Mouse (Mus musculus) hindbrain, postnatal 0 days (tissue): Measurements from ENCODE around the gene Slc12a4. TPM values are rescaled to one million over a fixed set of nuclear protein-coding genes. Genes with fewer than 3 reads are reported as not detected.
A peak's percentile ranks its signal among the peaks of the same experiment; 100 is the strongest.
"Not testable (repeated sequence)": the region's sequence is repeated elsewhere in the genome, so short reads cannot be mapped to it uniquely, and the experiment has no call there.

Experiments
- ATAC-seq: fragments of 200-750 bp; cut with Nextera tagmentation; 2 replicates; pipeline ENCODE4 v1.8.0; 2017; ENCODE audit warnings: mild to moderate bottlenecking, moderate TSS enrichment, moderate library complexity
- DNase-seq: peaks from one replicate; pipeline ENCODE4 v3.0.0-alpha.2; 2015; ENCODE audit warnings: low spot score
- H3K27ac ChIP-seq: fragments of 300-500 bp; sonication (generic); 2 replicates; pipeline ENCODE4 v1.5.1; 2014; ENCODE audit warnings: mild to moderate bottlenecking
- H3K27me3 ChIP-seq: fragments of 300-500 bp; sonication (generic); 2 replicates; pipeline ENCODE4 v1.6.1; 2014; ENCODE audit warnings: low read length, mixed read lengths; ENCODE audit not compliant: insufficient read depth
- H3K36me3 ChIP-seq: fragments of 300-500 bp; sonication (generic); 2 replicates; pipeline ENCODE4 v1.6.1; 2014; ENCODE audit warnings: low read length, mixed read lengths; ENCODE audit not compliant: insufficient read depth
- H3K4me1 ChIP-seq: fragments of 300-500 bp; sonication (generic); 2 replicates; pipeline ENCODE4 v1.6.1; 2014; ENCODE audit warnings: antibody characterized with exemption, low read length, mixed read lengths; ENCODE audit not compliant: insufficient read depth
- H3K4me2 ChIP-seq: fragments of 300-500 bp; sonication (generic); 2 replicates; pipeline ENCODE4 v1.6.1; 2014; ENCODE audit warnings: low read depth, mild to moderate bottlenecking, low read length, moderate library complexity, mixed read lengths
- H3K4me3 ChIP-seq: fragments of 300-500 bp; sonication (generic); 2 replicates; pipeline ENCODE4 v1.5.1; 2014; ENCODE audit warnings: low read length
- H3K9ac ChIP-seq: fragments of 300-500 bp; sonication (generic); replicated peaks from 2 replicates; pipeline ENCODE4 v1.6.1; 2014; ENCODE audit warnings: mild to moderate bottlenecking, low read length, moderate library complexity, mixed read lengths
- H3K9me3 ChIP-seq: fragments of 300-500 bp; sonication (generic); 2 replicates; pipeline ENCODE4 v1.6.1; 2016; ENCODE audit warnings: low read length, mixed read lengths
- CTCF ChIP-seq: IDR thresholded peaks from 2 replicates; pipeline ENCODE4 v1.5.1; 2016; ENCODE audit warnings: antibody characterized with exemption, control low read depth, low read depth
- WGBS: fragments of 180-500 bp; shearing (Covaris S2); extraction: QIAGEN DNeasy Blood & Tissue Kit; methylation state at CpG from one replicate; pipeline ENCODE4 v1.1.7; 2014; 5-methylcytosine and 5-hydroxymethylcytosine counted together
- polyA plus RNA-seq: library from polyadenylated mRNA; unstranded; fragments of >200 nt; fragmentation: Nextera tagmentation; extraction: Ambion mirVana; gene quantifications from 2 replicates; pipeline ENCODE4 v1.2.1, GENCODE M21; 2015
- total RNA-seq: library from RNA; depleted of rRNA; stranded (reverse); fragments of >200 nt; gene quantifications from 2 replicates; pipeline ENCODE4 v1.2.3, GENCODE M21; 2014; rRNA removed

Slc12a4 gene
- total RNA-seq, result 22.5 and 25.5 TPM in 2 replicates
- polyA plus RNA-seq, result 16.3 and 16.9 TPM in 2 replicates

GRCm38 (mm10) chr8:105965905-105966341 is at the start of gene Slc12a4:
TSS of gene Slc12a4 (minus strand) at chr8:105966097.
- WGBS, result under 1% methylated on average over 34 of the region's 47 CpGs
- H3K4me3 ChIP-seq, result peak within 1 kb of the TSS; percentile 54
- H3K27ac ChIP-seq, result peak within 1 kb of the TSS; percentile 58; the same call in 1 of the 2 replicates
- H3K4me2 ChIP-seq, result peak within 1 kb of the TSS; percentile 51
- peaks cover 10% of the 10 kb centered on the region; the same call in 1 of the 2 replicates for H3K27me3 ChIP-seq
- peak within 1 kb of the TSS; percentile 59 for H3K9ac ChIP-seq
- ATAC-seq (peak; percentile 87), DNase-seq (peak; percentile 76)
- 0 out of 2 replicates have a peak, but pooled peaks cover 3% of the 10 kb centered on the region for H3K4me1 ChIP-seq
- TF ChIP-seq CTCF, result no peak
- H3K9me3 ChIP-seq, result no peaks in the 10 kb centered on the region
- H3K36me3 ChIP-seq, result no peaks in the 10 kb centered on the region

GRCm38 (mm10) chr8:106012203-106012602 is 46.3 kb upstream of the Slc12a4 start:
- Histone ChIP-seq H3K4me3 (peak overlapping the region; percentile 78; the same call in 1 of the 2 replicates), H3K4me2 (peak overlapping the region; percentile 99)
- not testable (repeated sequence) for H3K27ac ChIP-seq, DNase-seq, H3K27me3 ChIP-seq, H3K36me3 ChIP-seq, H3K9me3 ChIP-seq, ATAC-seq, H3K9ac ChIP-seq, H3K4me1 ChIP-seq
- 82% methylated on average over 8 of the region's 8 CpGs for WGBS

DNA sequence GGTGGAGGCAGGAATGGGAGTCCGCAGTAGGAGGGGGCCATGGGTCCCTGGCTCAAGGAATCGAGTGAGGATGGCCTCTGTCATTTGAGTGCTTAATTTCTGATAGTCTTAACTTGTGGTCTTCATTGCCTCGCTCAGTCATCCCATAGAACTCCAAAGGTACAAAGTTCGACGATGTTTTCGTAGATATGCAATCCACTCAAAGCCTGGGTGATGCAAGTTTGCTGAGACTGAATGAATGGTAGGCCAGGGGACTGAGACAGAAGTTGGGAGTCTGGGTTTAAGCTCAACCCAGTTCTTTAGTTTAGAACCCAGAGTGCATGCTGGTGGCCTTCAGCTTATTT is 45.7 kb upstream of the Slc12a4 start, which contains the start of gene Ddx28:
Gene Ddx28 (minus strand): TSS at position 240 of the 344 bp plus-strand sequence.
- H3K9me3 ChIP-seq, result no peaks in the 10 kb centered on the region
- TF ChIP-seq CTCF, result no peak
- 1% methylated on average over 6 of the region's 6 CpGs for WGBS
- ATAC-seq, result no peak
- 0 out of 2 replicates have a peak, but pooled peaks cover 6% of the 10 kb centered on the region for H3K36me3 ChIP-seq
- peak within 1 kb of the TSS; percentile 76 for H3K27ac ChIP-seq
- peak within 1 kb of the TSS; percentile 81 for H3K9ac ChIP-seq
- 0 out of 2 replicates have a peak, but pooled peaks cover 5% of the 10 kb centered on the region for H3K4me1 ChIP-seq
- peak within 1 kb of the TSS; percentile 78 for H3K4me3 ChIP-seq
- no peaks in the 10 kb centered on the region for H3K27me3 ChIP-seq
- peak within 1 kb of the TSS; percentile 99 for H3K4me2 ChIP-seq
- peak; percentile 4 for DNase-seq

DNA sequence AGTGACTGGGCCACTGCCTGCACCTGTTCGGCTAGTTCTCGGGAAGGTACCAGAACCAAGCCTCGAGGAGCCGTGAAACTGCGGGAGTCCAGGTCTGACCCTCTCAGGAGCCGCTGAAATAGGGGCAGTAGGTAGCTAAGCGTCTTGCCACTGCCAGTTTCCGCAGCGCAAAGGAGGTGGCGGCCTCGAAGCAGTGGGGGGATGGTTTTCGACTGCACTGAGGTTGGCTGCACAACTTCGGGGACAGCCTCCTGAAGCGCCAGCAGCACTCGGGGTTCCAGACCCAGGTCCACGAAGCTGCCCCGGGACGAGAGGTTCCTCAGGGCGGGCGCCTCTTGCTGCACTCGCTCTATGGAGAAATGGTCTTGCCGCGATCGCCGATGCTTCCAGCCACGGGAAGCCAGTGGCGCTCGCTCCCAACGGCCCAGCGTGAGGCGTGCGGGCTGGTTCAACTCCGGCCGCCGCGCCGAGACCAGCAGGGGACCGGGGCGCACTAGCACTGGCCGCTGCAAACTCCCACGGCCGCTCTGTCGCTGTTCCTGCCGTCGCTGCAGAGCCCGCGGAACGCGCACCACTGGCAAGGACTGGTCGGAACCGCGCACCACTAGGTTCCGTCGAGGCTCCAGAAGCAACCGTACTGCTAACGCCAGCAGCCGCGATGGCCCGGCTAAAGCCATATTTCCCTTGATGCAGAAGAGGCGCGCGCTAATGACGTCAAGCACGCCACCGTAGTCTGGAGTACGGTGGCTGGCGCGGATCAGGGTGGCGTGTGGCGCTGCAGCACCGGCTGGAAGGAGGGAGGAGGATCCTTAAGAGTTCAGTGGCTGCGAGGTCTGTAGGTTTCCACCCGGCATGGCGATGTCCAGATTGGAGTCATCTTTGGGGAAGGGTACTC is 45.1 kb upstream of the Slc12a4 start:
- H3K27me3 ChIP-seq, result no peaks in the 10 kb centered on the region
- DNase-seq (peak; percentile 97), ATAC-seq (peak; percentile 98)
- TF ChIP-seq CTCF, result no peak
- H3K36me3 ChIP-seq, result 0 out of 2 replicates have a peak, but pooled peaks cover 4% of the 10 kb centered on the region
- H3K27ac ChIP-seq, result peak overlapping the region; percentile 76
- peak overlapping the region; percentile 78 for H3K4me3 ChIP-seq
- H3K4me2 ChIP-seq, result peak overlapping the region; percentile 99
- 1% methylated on average over 74 of the region's 74 CpGs for WGBS
- 0 out of 2 replicates have a peak, but pooled peaks cover 5% of the 10 kb centered on the region for H3K4me1 ChIP-seq
- no peaks in the 10 kb centered on the region for H3K9me3 ChIP-seq
- peak overlapping the region; percentile 81 for H3K9ac ChIP-seq

DNA sequence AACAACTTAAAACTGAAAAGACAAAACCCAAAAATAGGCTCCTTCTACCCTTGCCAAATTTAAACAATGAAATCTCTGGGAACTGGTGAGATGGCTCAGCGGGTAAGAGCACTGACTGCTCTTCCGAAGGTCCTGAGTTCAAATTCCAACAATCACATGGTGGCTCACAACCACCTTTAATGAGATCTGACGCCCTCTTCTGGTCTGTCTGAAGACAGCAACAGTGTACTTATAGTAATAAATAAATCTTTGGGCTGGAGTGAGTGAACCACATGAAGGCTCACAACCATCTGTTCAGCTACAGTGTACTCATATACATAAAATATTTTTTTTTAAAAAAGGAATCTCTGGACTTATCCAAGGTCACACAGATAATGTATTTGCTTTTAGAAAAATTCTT is 42.0 kb upstream of the Slc12a4 start:
- ATAC-seq, H3K36me3 ChIP-seq, H3K9me3 ChIP-seq, H3K27ac ChIP-seq, H3K4me2 ChIP-seq, H3K27me3 ChIP-seq, H3K4me3 ChIP-seq, H3K9ac ChIP-seq, DNase-seq, H3K4me1 ChIP-seq: not testable (repeated sequence)
- WGBS, result 70% methylated on average over 3 of the region's 3 CpGs

GRCm38 (mm10) chr8:106007135-106007534 is 41.2 kb upstream of the Slc12a4 start:
- no peak for ATAC-seq
- H3K9me3 ChIP-seq, result no peaks in the 10 kb centered on the region
- no peak overlapping the region for H3K4me3 ChIP-seq
- H3K4me1 ChIP-seq, result 0 out of 2 replicates have a peak, but pooled peaks cover 5% of the 10 kb centered on the region
- no peak for TF ChIP-seq CTCF
- no peaks in the 10 kb centered on the region for H3K27me3 ChIP-seq
- H3K9ac ChIP-seq, result no peak overlapping the region
- no peak for DNase-seq
- no peaks in the 10 kb centered on the region for H3K36me3 ChIP-seq
- H3K27ac ChIP-seq, result no peak overlapping the region
- 86% methylated on average over 3 of the region's 3 CpGs for WGBS
- no peak overlapping the region for H3K4me2 ChIP-seq
